Mouse (Mus musculus) heart, adult 2 months (tissue): ENCODE measurements around the gene Ldb1. TPM values are rescaled to one million over a fixed set of nuclear protein-coding genes. Genes with fewer than 3 reads are reported as not detected.

Source experiments
- DNase-seq, 2 experiments: peaks; one replicate each; pipeline ENCODE4 v3.0.0; 2021
- H3K27ac ChIP-seq: fragments of 200-600 bp; 2 replicates; pipeline ENCODE4 v1.8.1; 2022
- H3K27me3 ChIP-seq: fragments of 200-500 bp; 2 replicates; pipeline ENCODE4 v1.6.1; 2012; ENCODE audit warnings: mild to moderate bottlenecking, low read length, inconsistent platforms, mixed read lengths; ENCODE audit not compliant: control insufficient read depth, insufficient read depth
- H3K36me3 ChIP-seq: fragments of 200-500 bp; 2 replicates; pipeline ENCODE4 v1.6.1; 2012; ENCODE audit warnings: low read length, inconsistent platforms; ENCODE audit not compliant: control insufficient read depth, insufficient read depth
- H3K4me1 ChIP-seq: fragments of 200-500 bp; 2 replicates; pipeline ENCODE4 v1.6.1; 2011; ENCODE audit warnings: low read length; ENCODE audit not compliant: control insufficient read depth, insufficient read depth
- H3K4me3 ChIP-seq: fragments of 200-600 bp; 2 replicates; pipeline ENCODE4 v1.8.1; 2022
- H3K79me2 ChIP-seq: fragments of 200-500 bp; replicated peaks from 2 replicates; pipeline ENCODE4 v1.6.1; 2012; ENCODE audit warnings: mild to moderate bottlenecking, inconsistent platforms, low read length, moderate library complexity, mixed read lengths; ENCODE audit not compliant: control insufficient read depth, insufficient read depth
- H3K9ac ChIP-seq: fragments of 200-500 bp; 2 replicates; pipeline ENCODE4 v1.6.1; 2012; ENCODE audit warnings: low read depth, mild to moderate bottlenecking, control low read depth, inconsistent platforms, low read length, mixed read lengths
- CTCF ChIP-seq: fragments of 200-600 bp; IDR thresholded peaks from 2 replicates; pipeline ENCODE4 v1.8.1; 2022; ENCODE audit warnings: antibody characterized with exemption, mild to moderate bottlenecking, moderate library complexity
- EP300 ChIP-seq: fragments of 200-500 bp; IDR thresholded peaks from 2 replicates; pipeline ENCODE4 v1.6.1; 2011; ENCODE audit warnings: low read depth, low read length, control low read depth; ENCODE audit not compliant: insufficient read depth
- POLR2A ChIP-seq: fragments of 200-500 bp; IDR thresholded peaks from 2 replicates; pipeline ENCODE4 v1.6.1; 2011; ENCODE audit warnings: mild to moderate bottlenecking, low read depth, low read length, control low read depth; ENCODE audit not compliant: insufficient read depth
- WGBS: fragments of 180-500 bp; shearing (Covaris S2); methylation state at CpG from one replicate; pipeline ENCODE4 v1.1.7; 2018; 5-methylcytosine and 5-hydroxymethylcytosine counted together
- intact Hi-C: fragments of 180-260 bp; cut with DNase I; formaldehyde crosslinking; loops from one replicate; pipeline ENCODE4 v1.15.1; 2025
- polyA plus RNA-seq: library from polyadenylated mRNA; depleted of rRNA; stranded (reverse); fragments of >200 nt; gene quantifications from 2 replicates; pipeline ENCODE4 v1.2.3, GENCODE M21; 2012
- total RNA-seq, 2 experiments: library from RNA; stranded (reverse); gene quantifications; 2 replicates each; pipeline ENCODE4 v1.2.3; 2021

The Ldb1 gene
- total and polyA plus RNA-seq, 3 experiments = 39.2 to 94.1 (median 46.3) TPM

DNA sequence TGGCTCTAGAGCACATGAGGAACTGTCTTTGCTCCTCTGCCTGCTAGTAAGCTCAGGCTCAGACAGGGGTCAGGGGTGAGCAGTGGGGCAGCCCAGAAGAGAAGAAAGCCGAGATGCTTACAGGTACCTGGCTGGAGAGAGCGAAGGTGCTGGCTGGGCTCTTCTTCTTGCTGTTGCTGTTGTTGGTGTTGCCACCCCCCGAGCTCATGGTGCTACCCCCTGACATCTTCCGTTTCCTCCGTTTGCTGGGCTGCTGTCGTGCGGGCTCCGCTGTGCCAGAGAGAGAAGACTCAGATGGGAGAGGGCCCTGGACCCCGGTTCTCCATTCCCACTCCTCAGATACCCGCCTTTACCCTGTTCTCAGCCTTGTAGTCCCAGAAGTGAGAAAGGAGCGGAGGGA is 11.1 kb downstream of the Ldb1 start:
- intact Hi-C loops = no loop called here
- H3K79me2 ChIP-seq = no peaks in the 10 kb centered on the region; the same call in 1 of the 2 replicates
- no peaks in the 10 kb centered on the region; the same call in 1 of the 2 replicates for H3K36me3 ChIP-seq

DNA sequence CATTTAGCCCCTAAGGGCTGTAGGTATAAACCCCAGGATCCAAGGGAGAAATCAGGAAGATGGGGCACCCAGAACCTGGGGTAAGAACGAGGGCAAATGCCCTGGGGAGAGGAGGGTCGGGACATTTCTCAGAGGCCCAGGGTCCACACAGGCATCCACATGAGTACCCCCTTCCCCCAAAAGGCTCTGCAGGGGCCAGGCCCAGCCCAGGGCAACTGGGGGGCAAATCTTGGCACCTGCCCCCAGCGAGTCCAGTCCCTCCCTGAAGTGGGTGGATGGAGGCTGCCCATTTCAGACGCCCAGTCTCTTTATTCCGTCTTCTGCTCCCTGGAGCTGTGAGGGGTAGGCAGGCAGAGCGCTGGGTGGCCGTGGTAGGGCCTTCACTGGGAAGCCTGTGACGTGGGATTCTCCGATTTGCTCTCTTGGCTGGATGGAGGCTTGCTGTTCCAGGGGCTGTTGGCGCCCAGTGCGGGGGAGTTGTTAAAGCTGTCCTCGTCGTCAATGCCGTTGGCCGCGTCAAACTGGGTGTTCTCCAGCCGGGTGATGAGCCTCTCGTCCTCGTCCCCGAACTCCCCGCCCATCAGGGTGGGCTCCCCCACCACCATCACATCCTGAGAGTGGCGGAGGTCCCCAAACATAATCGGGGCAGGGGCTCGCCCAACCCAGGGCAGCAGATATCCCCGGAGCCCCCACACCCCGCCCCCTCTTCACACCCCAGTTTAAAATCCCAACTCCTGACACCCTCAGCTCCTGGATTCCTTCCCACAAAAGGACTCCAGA is 12.1 kb downstream of the Ldb1 start:
- H3K4me1 ChIP-seq = peaks cover 6% of the 10 kb centered on the region
- no peak overlapping the region for H3K9ac ChIP-seq
- no peak for DNase-seq
- TF ChIP-seq POLR2A = no peak
- H3K4me3 ChIP-seq = no peak overlapping the region
- no peaks in the 10 kb centered on the region; the same call in 1 of the 2 replicates for H3K36me3 ChIP-seq
- H3K79me2 ChIP-seq = no peaks in the 10 kb centered on the region; the same call in 1 of the 2 replicates
- intact Hi-C loops = no loop called here
- no peaks in the 10 kb centered on the region for H3K27me3 ChIP-seq
- H3K27ac ChIP-seq = no peak overlapping the region
- WGBS = 81% methylated on average over 26 of the region's 26 CpGs

More for the DNA sequence above, 11.1 kb downstream of the Ldb1 start:
- no peak for TF ChIP-seq EP300
- no peak for TF ChIP-seq CTCF
- TF ChIP-seq POLR2A = no peak
- no peak for DNase-seq
- WGBS = 96% methylated on average over 11 of the region's 11 CpGs
- peaks cover 9% of the 10 kb centered on the region for H3K4me1 ChIP-seq
- H3K9ac ChIP-seq = no peak overlapping the region
- H3K27me3 ChIP-seq = no peaks in the 10 kb centered on the region
- H3K27ac ChIP-seq = no peak overlapping the region
- H3K4me3 ChIP-seq = no peak overlapping the region

DNA sequence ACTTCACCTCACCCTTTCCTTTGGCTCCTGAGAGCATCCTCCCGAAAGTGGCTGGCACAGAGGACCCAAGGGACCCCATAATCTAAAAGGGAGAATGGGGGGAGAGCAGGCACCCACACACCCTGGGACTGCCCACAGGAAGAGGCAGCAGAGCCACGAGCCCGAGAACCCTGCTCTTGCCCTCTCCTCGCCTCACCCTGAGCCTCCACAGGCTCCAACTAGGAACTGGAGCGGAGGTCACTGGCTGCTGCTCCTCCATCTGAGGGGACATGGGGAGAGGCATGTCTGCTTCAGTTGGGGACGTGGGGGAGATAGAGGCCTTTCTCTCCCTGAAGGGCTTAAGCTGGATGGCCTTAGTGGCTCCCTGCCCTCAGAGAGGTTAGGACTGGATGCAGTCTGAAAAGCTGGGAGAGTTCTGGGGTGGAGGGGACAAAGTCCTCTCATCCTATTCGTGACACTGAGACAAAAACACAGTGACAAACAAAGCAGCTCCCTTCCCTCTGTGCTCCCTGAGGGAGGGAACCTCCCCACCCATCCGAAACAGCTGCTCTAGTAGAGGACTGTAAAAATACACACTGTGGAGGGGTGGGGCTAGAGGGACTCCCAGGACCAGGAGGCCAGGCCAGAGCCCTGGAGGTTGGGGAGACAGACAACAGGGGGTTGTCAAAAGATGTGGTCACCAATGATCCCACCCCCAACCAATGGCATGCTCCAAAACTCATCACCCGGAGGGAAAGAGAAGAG is 13.2 kb downstream of the Ldb1 start:
- Histone ChIP-seq H3K4me3 (no peak overlapping the region), H3K79me2 (no peaks in the 10 kb centered on the region), H3K27me3 (no peaks in the 10 kb centered on the region), H3K4me1 (no peaks in the 10 kb centered on the region), H3K27ac (no peak overlapping the region), H3K36me3 (no peaks in the 10 kb centered on the region), H3K9ac (no peak overlapping the region)
- DNase-seq = no peak
- 56% methylated on average over 9 of the region's 9 CpGs for WGBS
- intact Hi-C loops = no loop called here
- TF ChIP-seq POLR2A = no peak
- no peak for TF ChIP-seq EP300
- no peak for TF ChIP-seq CTCF

DNA sequence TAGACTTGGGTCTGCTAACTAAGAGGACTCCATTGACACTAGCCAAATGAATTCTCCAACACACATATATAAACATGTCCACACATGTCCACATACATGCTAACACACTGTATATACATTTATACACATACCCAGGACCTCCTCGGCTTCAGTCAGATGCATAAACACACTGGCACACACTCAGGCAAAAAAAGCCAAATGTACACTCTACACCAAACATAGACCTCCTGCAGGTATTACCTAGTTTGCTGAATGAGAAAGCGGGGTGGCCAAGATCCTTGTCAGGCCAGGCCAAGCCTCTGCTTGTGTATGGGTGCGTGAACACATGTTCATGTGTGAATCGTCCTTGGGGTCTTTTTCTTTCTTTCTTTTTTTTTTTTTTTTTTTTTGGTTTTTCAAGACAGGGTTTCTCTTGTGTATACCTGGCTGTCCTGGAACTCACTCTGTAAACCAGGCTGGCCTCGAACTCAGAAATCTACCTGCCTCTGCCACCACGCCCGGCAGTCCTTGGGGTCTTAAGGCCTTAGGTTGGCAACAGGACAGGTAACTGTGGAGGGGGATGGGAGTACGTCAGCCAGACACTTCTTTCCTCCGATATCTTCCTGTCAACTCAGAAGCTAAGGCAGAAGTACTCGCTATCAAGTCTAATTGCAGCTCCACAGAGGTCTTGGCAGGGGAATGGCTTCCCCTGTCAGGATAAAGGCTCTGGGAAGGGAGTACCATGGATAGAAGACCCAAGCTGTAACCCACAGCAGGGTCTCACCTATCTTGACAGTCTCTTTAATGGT is 14.6 kb downstream of the Ldb1 start:
- Histone ChIP-seq H3K4me3 (no peak overlapping the region), H3K9ac (no peak overlapping the region), H3K27me3 (no peaks in the 10 kb centered on the region), H3K27ac (no peak overlapping the region), H3K79me2 (no peaks in the 10 kb centered on the region), H3K4me1 (no peaks in the 10 kb centered on the region), H3K36me3 (no peaks in the 10 kb centered on the region)
- intact Hi-C loops = no loop called here
- WGBS = 87% methylated on average over 10 of the region's 10 CpGs
- TF ChIP-seq EP300 (no peak), CTCF (no peak), POLR2A (no peak)
- DNase-seq = no peak

DNA sequence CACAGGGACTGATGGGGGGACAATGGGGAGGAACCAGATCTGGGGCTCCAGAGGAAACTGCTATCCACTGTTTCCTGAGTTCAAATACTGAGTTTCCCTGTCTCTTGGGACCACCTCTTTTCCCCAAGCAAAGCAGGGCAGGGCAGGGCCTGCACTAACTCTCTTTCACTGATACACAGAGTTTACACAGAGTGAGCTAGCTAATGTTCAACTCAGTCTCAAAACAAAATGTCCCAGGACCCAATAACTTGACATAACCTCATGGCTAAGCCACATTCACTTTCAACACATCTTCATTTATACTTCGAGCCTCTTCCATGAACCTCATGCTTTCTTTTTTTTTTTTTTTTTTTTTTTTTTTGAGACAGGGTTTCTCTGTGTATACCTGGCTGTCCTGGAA is 15.4 kb downstream of the Ldb1 start:
- intact Hi-C loops = no loop called here
- Histone ChIP-seq H3K79me2 (no peaks in the 10 kb centered on the region), H3K4me3 (no peak overlapping the region), H3K4me1 (no peaks in the 10 kb centered on the region), H3K9ac (no peak overlapping the region), H3K27ac (no peak overlapping the region), H3K27me3 (no peaks in the 10 kb centered on the region), H3K36me3 (no peaks in the 10 kb centered on the region)
- DNase-seq = no peak
- 85% methylated on average over 1 of the region's 1 CpGs for WGBS
- TF ChIP-seq CTCF = no peak
- no peak for TF ChIP-seq POLR2A
- TF ChIP-seq EP300 = no peak
